Mouse (Mus musculus) kidney, postnatal 0 days (tissue): Measurements from ENCODE around the gene Tiparp. TPM values are rescaled to one million over a fixed set of nuclear protein-coding genes. Genes with fewer than 3 reads are reported as not detected.

Source experiments
- ATAC-seq: fragments of 200-750 bp; cut with Nextera tagmentation; replicated peaks from 2 replicates; pipeline ENCODE4 v1.8.0; 2017; ENCODE audit warnings: low read depth, moderate number of reproducible peaks, moderate TSS enrichment, moderate library complexity; ENCODE audit not compliant: low FRiP score
- DNase-seq: peaks from one replicate; pipeline ENCODE4 v3.0.0-alpha.2; 2016; ENCODE audit warnings: low spot score
- H3K27ac ChIP-seq: fragments of 300-500 bp; sonication (generic); 2 replicates; pipeline ENCODE4 v1.5.1; 2014; ENCODE audit warnings: mild to moderate bottlenecking
- H3K27me3 ChIP-seq: fragments of 300-500 bp; sonication (generic); 2 replicates; pipeline ENCODE4 v1.6.1; 2014; ENCODE audit warnings: low read length, mixed read lengths; ENCODE audit not compliant: insufficient read depth
- H3K36me3 ChIP-seq: fragments of 300-500 bp; sonication (generic); 2 replicates; pipeline ENCODE4 v1.6.1; 2014; ENCODE audit warnings: low read length, mixed read lengths; ENCODE audit not compliant: insufficient read depth
- H3K4me1 ChIP-seq: fragments of 300-500 bp; sonication (generic); replicated peaks from 2 replicates; pipeline ENCODE4 v1.6.1; 2014; ENCODE audit warnings: antibody characterized with exemption, low read length, mixed read lengths; ENCODE audit not compliant: insufficient read depth
- H3K4me2 ChIP-seq: fragments of 300-500 bp; sonication (generic); 2 replicates; pipeline ENCODE4 v1.6.1; 2014; ENCODE audit warnings: mild to moderate bottlenecking, low read length, moderate library complexity, mixed read lengths
- H3K4me3 ChIP-seq: fragments of 300-500 bp; sonication (generic); replicated peaks from 2 replicates; pipeline ENCODE4 v1.5.1; 2014; ENCODE audit warnings: low read depth, low read length
- H3K9ac ChIP-seq: fragments of 300-500 bp; sonication (generic); 2 replicates; pipeline ENCODE4 v1.6.1; 2014; ENCODE audit warnings: low read depth, low read length
- H3K9me3 ChIP-seq: fragments of 300-500 bp; sonication (generic); replicated peaks from 2 replicates; pipeline ENCODE4 v1.6.1; 2016; ENCODE audit warnings: low read length, inconsistent platforms, mixed read lengths
- CTCF ChIP-seq: IDR thresholded peaks from 2 replicates; pipeline ENCODE4 v1.5.1; 2016; ENCODE audit warnings: antibody characterized with exemption, low read depth, mild to moderate bottlenecking, moderate library complexity
- WGBS: fragments of 180-500 bp; shearing (Covaris S2); extraction: QIAGEN DNeasy Blood & Tissue Kit; methylation state at CpG from one replicate; pipeline ENCODE4 v1.1.7; 2014; 5-methylcytosine and 5-hydroxymethylcytosine counted together
- polyA plus RNA-seq: library from polyadenylated mRNA; unstranded; fragments of >200 nt; fragmentation: Nextera tagmentation; extraction: Ambion mirVana; gene quantifications from 2 replicates; pipeline ENCODE4 v1.2.1, GENCODE M21; 2015

Gene Tiparp
- polyA plus RNA-seq, 1 experiment from 2014 or later: 17.5 TPM

DNA sequence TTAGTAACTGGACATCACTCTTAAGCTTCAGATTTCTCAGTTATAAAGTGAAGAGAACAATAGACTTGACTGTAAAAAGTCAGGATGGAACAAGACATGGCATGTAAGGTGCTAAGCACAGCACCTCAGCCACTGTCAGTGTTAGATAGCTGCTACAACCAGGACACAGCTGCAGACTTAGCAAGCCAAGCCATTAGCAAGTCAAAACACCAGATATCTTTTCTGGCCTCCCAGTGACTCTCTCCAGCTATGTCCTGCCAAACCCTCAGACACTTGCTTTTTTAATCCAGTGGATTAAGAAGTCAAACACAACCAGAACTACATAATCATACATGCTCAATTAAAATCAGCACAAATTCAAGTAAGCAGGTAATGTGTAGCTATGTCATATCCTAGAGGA is 41.7 kb downstream of the Tiparp start:
- H3K4me1 ChIP-seq: no peaks in the 10 kb centered on the region
- no peak for TF ChIP-seq CTCF
- no peaks in the 10 kb centered on the region for H3K9me3 ChIP-seq
- H3K27me3 ChIP-seq: no peaks in the 10 kb centered on the region
- ATAC-seq (no peak), DNase-seq (no peak)
- no peak overlapping the region for H3K27ac ChIP-seq
- H3K4me3 ChIP-seq: no peak overlapping the region
- no peak overlapping the region for H3K9ac ChIP-seq
- no peak overlapping the region for H3K4me2 ChIP-seq
- no peaks in the 10 kb centered on the region for H3K36me3 ChIP-seq

DNA sequence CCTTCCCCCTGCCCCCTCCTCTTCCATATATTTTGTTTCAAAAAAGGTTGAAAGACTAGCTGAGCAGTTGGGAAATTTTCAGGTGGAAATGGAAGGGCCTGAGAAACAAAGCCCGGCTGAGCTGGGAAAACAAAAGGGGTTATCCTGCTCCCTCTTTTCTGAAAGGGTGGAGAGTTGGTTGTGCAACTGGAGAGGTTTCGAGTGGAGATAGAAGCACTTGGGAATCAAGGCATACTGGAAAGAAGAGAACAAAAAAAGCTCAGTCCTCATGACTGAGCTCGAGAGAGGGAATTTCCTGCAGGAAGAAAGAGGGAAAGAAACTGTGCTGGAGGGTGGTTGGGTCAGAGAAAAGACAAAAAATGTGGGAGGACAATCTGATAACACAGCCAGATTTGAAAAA is 45.3 kb downstream of the Tiparp start:
- no peaks in the 10 kb centered on the region for H3K36me3 ChIP-seq
- ATAC-seq (no peak), DNase-seq (no peak)
- H3K9me3 ChIP-seq: no peaks in the 10 kb centered on the region
- no peak overlapping the region for H3K9ac ChIP-seq
- 56% methylated on average over 3 of the region's 3 CpGs for WGBS
- H3K4me1 ChIP-seq: no peaks in the 10 kb centered on the region
- no peak overlapping the region for H3K4me3 ChIP-seq
- TF ChIP-seq CTCF: no peak
- H3K27me3 ChIP-seq: no peaks in the 10 kb centered on the region
- no peak overlapping the region for H3K4me2 ChIP-seq
- H3K27ac ChIP-seq: no peak overlapping the region

DNA sequence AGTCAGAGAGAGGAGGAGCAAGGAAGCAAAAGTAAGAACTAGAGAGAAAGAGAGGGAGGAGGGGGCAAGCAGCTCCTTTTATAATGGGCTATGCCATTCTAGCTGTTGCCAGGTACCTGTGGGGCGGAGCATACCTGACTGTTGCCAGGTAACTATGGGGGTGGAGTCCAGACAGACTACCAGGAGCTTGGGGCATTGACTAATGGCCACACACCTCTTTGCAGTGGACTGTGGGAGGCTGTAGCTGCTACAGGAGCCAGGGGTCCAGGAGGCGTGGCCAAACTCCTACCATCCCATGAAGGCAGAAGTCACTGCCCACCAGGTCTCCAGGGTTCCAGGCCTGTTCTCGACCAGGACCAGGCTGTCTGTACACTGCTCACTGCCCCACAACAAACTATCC is 49.4 kb downstream of the Tiparp start:
- no peak for DNase-seq
- no peaks in the 10 kb centered on the region for H3K27me3 ChIP-seq
- no peak overlapping the region for H3K27ac ChIP-seq
- no peak for TF ChIP-seq CTCF
- ATAC-seq: peak; percentile 69
- no peaks in the 10 kb centered on the region for H3K9me3 ChIP-seq
- no peak overlapping the region for H3K9ac ChIP-seq
- WGBS: 86% methylated on average over 3 of the region's 3 CpGs
- H3K4me3 ChIP-seq: no peak overlapping the region
- H3K36me3 ChIP-seq: no peaks in the 10 kb centered on the region
- H3K4me1 ChIP-seq: 0 out of 2 replicates have a peak, but pooled peaks cover 3% of the 10 kb centered on the region
- H3K4me2 ChIP-seq: no peak overlapping the region

DNA sequence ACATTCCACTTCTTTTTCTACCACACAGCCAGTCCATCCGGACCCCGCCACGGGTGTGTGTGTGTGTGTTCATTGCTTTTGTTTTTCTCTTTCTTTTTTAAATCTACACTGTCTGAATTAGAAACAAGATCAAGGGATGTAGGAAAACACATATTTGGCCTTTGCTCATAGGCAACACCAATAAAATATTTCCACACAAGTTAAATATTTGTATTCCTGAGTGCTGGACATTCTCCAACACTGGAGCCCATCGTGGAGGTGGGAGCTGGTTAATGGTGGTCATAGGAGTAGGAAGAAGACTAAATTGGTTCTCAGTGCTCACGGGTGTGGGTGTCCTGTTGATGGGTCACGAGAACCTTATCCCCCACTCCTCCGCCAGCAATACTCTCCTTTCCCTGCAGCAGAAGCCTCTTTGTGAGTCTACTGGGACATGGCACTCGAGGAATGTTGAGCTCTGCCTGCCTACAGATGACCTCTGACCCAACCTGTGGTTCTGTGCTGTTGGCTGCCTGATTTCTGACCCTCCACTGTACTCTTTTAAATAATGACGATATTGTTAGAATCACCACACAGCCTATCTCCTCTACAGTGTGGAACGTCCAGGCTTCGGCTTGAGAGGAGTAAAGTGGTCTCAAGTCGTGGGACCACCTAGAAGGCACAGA is 51.2 kb downstream of the Tiparp start:
- Histone ChIP-seq H3K9me3 (no peaks in the 10 kb centered on the region), H3K4me2 (no peak overlapping the region), H3K27me3 (no peaks in the 10 kb centered on the region), H3K4me1 (0 out of 2 replicates have a peak, but pooled peaks cover 3% of the 10 kb centered on the region), H3K27ac (no peak overlapping the region), H3K36me3 (no peaks in the 10 kb centered on the region), H3K4me3 (no peak overlapping the region), H3K9ac (no peak overlapping the region)
- no peak for ATAC-seq
- WGBS: 59% methylated on average over 12 of the region's 12 CpGs
- no peak for DNase-seq
- no peak for TF ChIP-seq CTCF

DNA sequence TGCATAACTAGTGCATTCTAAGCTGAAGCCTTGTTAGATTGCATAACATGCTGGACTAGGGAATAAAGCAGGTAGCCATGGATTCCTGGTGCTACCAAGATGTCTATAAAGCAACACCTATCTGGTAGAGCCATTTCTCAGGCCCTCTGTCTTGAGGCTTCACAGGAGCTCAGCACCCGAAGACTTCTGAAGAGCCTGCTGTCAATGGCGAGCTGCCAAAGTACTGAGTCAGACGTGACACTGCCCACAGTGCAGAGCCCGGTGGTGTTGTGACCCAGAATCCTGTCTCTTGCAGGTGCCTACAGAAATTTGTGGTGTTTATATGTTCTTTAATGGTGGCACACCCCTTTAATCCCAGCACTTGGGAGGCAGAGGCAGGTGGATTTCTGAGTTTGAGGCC is 53.4 kb downstream of the Tiparp start:
- Histone ChIP-seq H3K36me3 (no peaks in the 10 kb centered on the region), H3K4me1 (0 out of 2 replicates have a peak, but pooled peaks cover 3% of the 10 kb centered on the region), H3K4me2 (no peak overlapping the region), H3K9me3 (no peaks in the 10 kb centered on the region), H3K27ac (no peak overlapping the region), H3K4me3 (no peak overlapping the region), H3K9ac (no peak overlapping the region), H3K27me3 (no peaks in the 10 kb centered on the region)
- no peak for TF ChIP-seq CTCF
- WGBS: 66% methylated on average over 4 of the region's 4 CpGs
- ATAC-seq (no peak), DNase-seq (no peak)

DNA sequence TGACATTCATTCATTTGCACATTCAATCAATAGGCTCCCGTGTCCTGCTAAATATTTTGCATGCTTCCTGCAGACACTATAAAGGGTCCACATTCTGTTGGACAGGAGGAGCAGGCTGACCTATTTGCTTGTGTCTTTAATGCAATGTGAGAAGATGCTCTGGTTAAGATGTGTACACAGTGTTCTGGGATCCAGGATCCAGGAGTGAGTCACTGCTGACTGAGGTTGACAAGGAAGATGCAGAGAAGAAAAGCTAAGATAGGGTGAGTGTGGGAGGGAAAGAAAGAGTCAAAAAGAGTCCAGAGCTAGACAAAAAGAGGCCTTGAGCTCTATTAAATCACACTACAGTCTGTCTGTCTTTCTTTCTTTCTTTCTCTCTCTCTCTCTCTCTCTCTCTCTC is 56.1 kb downstream of the Tiparp start:
- no peak overlapping the region for H3K27ac ChIP-seq
- no peak overlapping the region for H3K4me2 ChIP-seq
- 0 out of 2 replicates have a peak, but pooled peaks cover 3% of the 10 kb centered on the region for H3K4me1 ChIP-seq
- no peaks in the 10 kb centered on the region for H3K9me3 ChIP-seq
- H3K27me3 ChIP-seq: no peaks in the 10 kb centered on the region
- no peak for TF ChIP-seq CTCF
- no peak overlapping the region for H3K9ac ChIP-seq
- H3K4me3 ChIP-seq: no peak overlapping the region
- 79% methylated on average over 1 of the region's 1 CpGs for WGBS
- ATAC-seq: no peak
- DNase-seq: no peak
- H3K36me3 ChIP-seq: no peaks in the 10 kb centered on the region

DNA sequence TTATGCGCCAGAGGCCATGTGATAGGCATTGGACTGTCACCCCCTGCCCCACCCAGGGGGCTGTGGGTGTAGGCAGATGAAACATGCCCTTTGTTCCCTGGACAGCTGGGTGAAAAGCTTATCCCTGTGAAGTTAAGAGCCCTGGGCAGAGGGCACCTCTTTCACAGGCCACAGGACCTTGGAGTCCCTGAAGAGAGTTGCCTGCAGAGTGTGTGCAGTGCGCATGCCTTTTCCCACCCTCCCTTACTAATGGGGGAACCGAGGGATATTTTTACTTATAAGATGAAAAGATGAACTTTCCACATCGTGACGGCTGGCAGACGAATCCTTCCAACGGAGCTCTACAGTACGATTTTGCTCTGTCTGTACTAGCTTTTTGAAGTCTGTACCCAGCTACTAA is 57.1 kb downstream of the Tiparp start:
- 83% methylated on average over 8 of the region's 8 CpGs for WGBS
- no peaks in the 10 kb centered on the region for H3K9me3 ChIP-seq
- H3K36me3 ChIP-seq: no peaks in the 10 kb centered on the region
- H3K4me2 ChIP-seq: no peak overlapping the region
- H3K4me1 ChIP-seq: no peaks in the 10 kb centered on the region
- H3K27ac ChIP-seq: no peak overlapping the region
- H3K9ac ChIP-seq: no peak overlapping the region
- H3K4me3 ChIP-seq: no peak overlapping the region
- H3K27me3 ChIP-seq: no peaks in the 10 kb centered on the region
- DNase-seq: no peak
- ATAC-seq: no peak
- no peak for TF ChIP-seq CTCF
